Mouse (Mus musculus): ENCODE data around the gene Brsk1. TPM values are rescaled to one million over a fixed set of nuclear protein-coding genes. Genes with fewer than 3 reads are reported as not detected.

Gene Brsk1
- total and polyA plus RNA-seq, 3 experiments: 0.44 TPM; not detected in 2

DNA sequence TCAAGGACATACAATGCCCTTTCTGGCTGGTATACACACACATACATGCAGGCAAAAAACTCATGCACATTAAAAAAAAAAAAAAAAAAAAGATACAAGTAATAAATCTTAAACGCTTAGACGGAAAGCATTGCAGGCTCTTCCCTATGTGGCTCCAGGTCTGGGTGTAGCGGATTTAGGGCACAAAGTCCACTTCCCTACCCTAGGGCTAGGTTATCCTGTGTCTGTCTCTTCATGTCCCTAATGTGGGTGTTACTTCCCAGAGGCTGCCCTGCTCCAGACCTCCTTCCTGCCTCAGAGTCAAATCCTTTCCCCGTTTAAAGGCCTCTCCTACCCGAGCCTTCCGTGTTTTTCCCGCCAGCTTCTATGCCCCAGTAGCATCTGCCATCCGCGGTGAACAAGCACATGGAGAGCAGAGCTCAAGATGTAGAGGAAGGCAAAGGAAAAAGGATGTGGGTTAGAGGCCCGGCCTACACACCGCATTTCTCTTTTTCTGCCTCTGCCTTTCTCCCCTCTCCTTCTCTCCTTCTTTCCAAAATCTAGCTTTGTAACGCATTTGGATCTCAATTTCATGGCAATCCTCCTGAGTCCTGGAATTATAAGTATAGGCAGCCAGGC is 16.2 kb upstream of the Brsk1 start:
- TF ChIP-seq GATA1 (IDR thresholded peaks at IDR 0.05; ENCODE audit: borderline replicate concordance, low read length): no peak
- no peak for TF ChIP-seq GATA2 (IDR thresholded peaks at IDR 0.05; ENCODE audit: borderline replicate concordance, low read depth, low read length)
- TF ChIP-seq TAL1 (conservative IDR thresholded peaks at IDR 0.05; ENCODE audit: low read depth, low read length): no peak
- TF ChIP-seq CTCF (IDR thresholded peaks at IDR 0.05; ENCODE audit: low read depth, low read length): no peak
- TF ChIP-seq POLR2AphosphoS5 (IDR thresholded peaks at IDR 0.05; ENCODE audit: insufficient replicate concordance, low read depth, low read length): no peak
- DNase-seq (ENCODE audit: low spot score): no peak
- no peak for ATAC-seq (ENCODE audit: extremely low read depth, insufficient number of reproducible peaks, low FRiP score, poor library complexity, severe bottlenecking)
- Histone ChIP-seq H3K36me3 (replicated peaks) (peaks cover 90% of the 10 kb centered on the region), H3K9me3 (replicated peaks) (no peaks in the 10 kb centered on the region), H3K4me1 (ENCODE audit: insufficient read depth, low read depth, low read length) (peaks cover 53% of the 10 kb centered on the region), H3K27me3 (ENCODE audit: insufficient read depth, low read length) (no peaks in the 10 kb centered on the region), H3K4me3 (ENCODE audit: low read depth, low read length) (no peak overlapping the region)

DNA sequence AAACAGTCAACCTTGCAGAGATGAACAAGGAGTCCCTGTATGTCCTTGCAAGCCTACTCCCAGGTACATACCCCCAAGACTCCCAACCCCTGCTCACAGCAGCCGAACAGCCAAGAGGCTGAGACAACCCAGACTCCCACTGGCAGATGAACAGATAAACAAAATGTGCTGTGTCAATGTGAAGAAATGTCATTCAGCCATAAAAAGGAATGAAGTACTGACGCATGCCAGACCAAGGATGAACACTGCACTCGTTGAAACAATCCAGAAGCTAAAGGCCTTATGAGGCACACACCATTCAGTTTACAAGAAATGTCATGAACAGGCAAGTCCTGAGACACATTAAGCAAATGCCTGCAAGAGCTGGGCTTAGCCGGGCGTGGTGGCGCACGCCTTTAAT is 15.2 kb upstream of the Brsk1 start:
- H3K27me3 ChIP-seq (ENCODE audit: insufficient read depth, low read length): no peaks in the 10 kb centered on the region
- ATAC-seq (ENCODE audit: extremely low read depth, insufficient number of reproducible peaks, low FRiP score, poor library complexity, severe bottlenecking): no peak
- TF ChIP-seq CTCF (IDR thresholded peaks at IDR 0.05; ENCODE audit: low read depth, low read length) (no peak), TAL1 (conservative IDR thresholded peaks at IDR 0.05; ENCODE audit: low read depth, low read length) (no peak), POLR2AphosphoS5 (IDR thresholded peaks at IDR 0.05; ENCODE audit: insufficient replicate concordance, low read depth, low read length) (no peak), GATA1 (IDR thresholded peaks at IDR 0.05; ENCODE audit: borderline replicate concordance, low read length) (no peak), GATA2 (IDR thresholded peaks at IDR 0.05; ENCODE audit: borderline replicate concordance, low read depth, low read length) (no peak)
- peaks cover 46% of the 10 kb centered on the region for H3K4me1 ChIP-seq (ENCODE audit: insufficient read depth, low read depth, low read length)
- H3K36me3 ChIP-seq (replicated peaks): peaks cover 89% of the 10 kb centered on the region
- H3K9me3 ChIP-seq (replicated peaks): no peaks in the 10 kb centered on the region
- H3K4me3 ChIP-seq (ENCODE audit: low read depth, low read length): no peak overlapping the region
- no peak for DNase-seq (ENCODE audit: low spot score)

DNA sequence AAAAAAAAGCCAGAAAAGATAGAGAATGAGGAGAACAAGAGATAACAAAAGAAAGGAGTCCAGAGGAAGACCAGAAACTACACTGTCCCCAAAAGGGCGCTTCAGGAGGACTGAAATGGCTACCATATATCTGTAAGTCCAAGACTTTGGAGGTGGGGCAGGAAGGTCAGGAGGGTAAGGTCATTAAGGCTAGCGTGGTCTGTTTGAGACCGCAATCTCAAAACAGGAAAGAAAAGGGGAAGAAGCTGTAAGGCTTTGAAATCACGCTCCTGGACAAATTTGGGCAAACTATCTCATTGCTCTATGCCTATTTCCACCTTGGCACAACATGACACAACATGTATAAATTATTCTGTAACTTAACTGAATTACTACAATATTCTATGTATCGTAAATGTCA is 7.1 kb upstream of the Brsk1 start:
- Histone ChIP-seq H3K4me3 (ENCODE audit: low read depth, low read length) (no peak overlapping the region; the same call in 1 of the 2 replicates), H3K4me1 (ENCODE audit: insufficient read depth, low read depth, low read length) (peaks cover 31% of the 10 kb centered on the region), H3K9me3 (replicated peaks) (no peaks in the 10 kb centered on the region), H3K27me3 (ENCODE audit: insufficient read depth, low read length) (no peaks in the 10 kb centered on the region), H3K36me3 (replicated peaks) (peaks cover 40% of the 10 kb centered on the region)
- ATAC-seq (ENCODE audit: extremely low read depth, insufficient number of reproducible peaks, low FRiP score, poor library complexity, severe bottlenecking) (no peak), DNase-seq (ENCODE audit: low spot score) (no peak)
- TF ChIP-seq TAL1 (conservative IDR thresholded peaks at IDR 0.05; ENCODE audit: low read depth, low read length): no peak
- TF ChIP-seq GATA2 (IDR thresholded peaks at IDR 0.05; ENCODE audit: borderline replicate concordance, low read depth, low read length): no peak
- TF ChIP-seq GATA1 (IDR thresholded peaks at IDR 0.05; ENCODE audit: borderline replicate concordance, low read length): no peak
- TF ChIP-seq POLR2AphosphoS5 (IDR thresholded peaks at IDR 0.05; ENCODE audit: insufficient replicate concordance, low read depth, low read length): no peak
- TF ChIP-seq CTCF (IDR thresholded peaks at IDR 0.05; ENCODE audit: low read depth, low read length): no peak

DNA sequence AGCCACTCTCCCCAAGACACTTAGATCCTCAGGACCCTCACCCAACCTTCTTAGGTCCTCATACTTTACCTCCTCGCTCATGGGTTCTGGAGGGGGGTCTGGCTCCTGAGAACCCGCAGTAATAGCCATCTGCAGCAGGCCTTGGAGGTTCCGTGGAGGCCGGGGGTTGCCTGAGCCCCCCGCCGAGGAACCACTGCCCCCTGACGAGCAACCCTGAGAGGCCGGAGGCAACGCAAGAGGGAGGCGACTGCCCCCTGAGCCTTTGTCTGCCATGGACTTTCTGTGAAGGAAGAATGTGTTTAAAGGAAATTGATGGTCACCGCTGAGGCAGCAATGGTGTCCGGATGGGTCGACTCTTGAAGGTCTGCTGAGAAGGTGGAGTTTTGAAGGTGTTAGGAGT is 6.2 kb upstream of the Brsk1 start:
- Histone ChIP-seq H3K4me1 (ENCODE audit: insufficient read depth, low read depth, low read length) (peaks cover 31% of the 10 kb centered on the region), H3K36me3 (replicated peaks) (peaks cover 35% of the 10 kb centered on the region), H3K9me3 (replicated peaks) (no peaks in the 10 kb centered on the region), H3K4me3 (ENCODE audit: low read depth, low read length) (peak overlapping the region; percentile 86), H3K27me3 (ENCODE audit: insufficient read depth, low read length) (peaks cover under 1% of the 10 kb centered on the region; the same call in 1 of the 2 replicates)
- TF ChIP-seq POLR2AphosphoS5 (IDR thresholded peaks at IDR 0.05; ENCODE audit: insufficient replicate concordance, low read depth, low read length) (no peak), GATA2 (IDR thresholded peaks at IDR 0.05; ENCODE audit: borderline replicate concordance, low read depth, low read length) (no peak), CTCF (IDR thresholded peaks at IDR 0.05; ENCODE audit: low read depth, low read length) (no peak), TAL1 (conservative IDR thresholded peaks at IDR 0.05; ENCODE audit: low read depth, low read length) (no peak), GATA1 (IDR thresholded peaks at IDR 0.05; ENCODE audit: borderline replicate concordance, low read length) (no peak)
- ATAC-seq (ENCODE audit: extremely low read depth, insufficient number of reproducible peaks, low FRiP score, poor library complexity, severe bottlenecking): no peak
- peak; percentile 9 for DNase-seq (ENCODE audit: low spot score)

DNA sequence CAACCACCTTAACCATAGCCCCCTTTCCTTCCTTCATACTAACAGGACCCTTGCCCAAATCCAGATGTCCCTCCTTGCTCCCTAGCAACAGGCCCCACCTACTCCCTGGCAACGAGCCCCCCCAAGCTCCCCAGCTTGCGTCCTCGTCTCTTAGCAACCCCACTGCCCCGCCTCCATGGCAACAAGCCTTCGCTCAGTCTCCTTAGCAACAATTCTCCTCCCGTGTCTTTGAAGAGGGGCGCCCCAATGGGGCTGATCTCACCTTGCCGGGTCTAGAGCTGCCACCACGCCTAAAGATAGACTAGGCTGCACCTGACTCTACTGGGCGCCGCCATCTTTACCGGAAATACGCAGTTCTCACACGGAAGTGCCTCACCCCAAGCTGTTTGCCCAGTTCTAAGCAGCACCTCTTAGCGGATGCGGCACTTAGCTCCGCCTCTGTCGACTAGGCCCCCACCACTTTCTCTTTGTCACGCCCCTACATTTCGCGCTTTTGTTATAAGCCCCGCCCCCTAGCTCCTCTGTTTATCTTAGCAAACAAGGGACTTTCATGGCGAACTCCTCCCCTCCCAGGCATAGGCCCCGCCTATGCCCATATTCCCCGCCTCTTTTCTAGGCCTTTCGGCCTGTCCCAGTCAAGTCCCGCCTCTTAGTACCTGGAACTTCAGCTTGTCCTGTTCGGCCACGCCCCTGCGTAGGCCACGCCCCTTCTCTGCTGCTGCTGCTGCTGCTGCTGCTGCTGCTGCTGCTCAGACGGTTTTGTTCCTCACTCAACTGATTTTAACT is 5.6 kb upstream of the Brsk1 start, which contains the start of gene Hspbp1:
TSS of gene Hspbp1 (minus strand) at position 437 of the 786 bp plus-strand sequence.
- H3K36me3 ChIP-seq (replicated peaks): peaks cover 32% of the 10 kb centered on the region
- ATAC-seq (ENCODE audit: extremely low read depth, insufficient number of reproducible peaks, low FRiP score, poor library complexity, severe bottlenecking) (peak; percentile 93), DNase-seq (ENCODE audit: low spot score) (peak; percentile 84)
- H3K27me3 ChIP-seq (ENCODE audit: insufficient read depth, low read length): peaks cover 7% of the 10 kb centered on the region; the same call in 1 of the 2 replicates
- no peaks in the 10 kb centered on the region for H3K9me3 ChIP-seq (replicated peaks)
- peak within 1 kb of the TSS; percentile 86 for H3K4me3 ChIP-seq (ENCODE audit: low read depth, low read length)
- TF ChIP-seq POLR2AphosphoS5 (IDR thresholded peaks at IDR 0.05; ENCODE audit: insufficient replicate concordance, low read depth, low read length): no peak
- H3K4me1 ChIP-seq (ENCODE audit: insufficient read depth, low read depth, low read length): peaks cover 31% of the 10 kb centered on the region

DNA sequence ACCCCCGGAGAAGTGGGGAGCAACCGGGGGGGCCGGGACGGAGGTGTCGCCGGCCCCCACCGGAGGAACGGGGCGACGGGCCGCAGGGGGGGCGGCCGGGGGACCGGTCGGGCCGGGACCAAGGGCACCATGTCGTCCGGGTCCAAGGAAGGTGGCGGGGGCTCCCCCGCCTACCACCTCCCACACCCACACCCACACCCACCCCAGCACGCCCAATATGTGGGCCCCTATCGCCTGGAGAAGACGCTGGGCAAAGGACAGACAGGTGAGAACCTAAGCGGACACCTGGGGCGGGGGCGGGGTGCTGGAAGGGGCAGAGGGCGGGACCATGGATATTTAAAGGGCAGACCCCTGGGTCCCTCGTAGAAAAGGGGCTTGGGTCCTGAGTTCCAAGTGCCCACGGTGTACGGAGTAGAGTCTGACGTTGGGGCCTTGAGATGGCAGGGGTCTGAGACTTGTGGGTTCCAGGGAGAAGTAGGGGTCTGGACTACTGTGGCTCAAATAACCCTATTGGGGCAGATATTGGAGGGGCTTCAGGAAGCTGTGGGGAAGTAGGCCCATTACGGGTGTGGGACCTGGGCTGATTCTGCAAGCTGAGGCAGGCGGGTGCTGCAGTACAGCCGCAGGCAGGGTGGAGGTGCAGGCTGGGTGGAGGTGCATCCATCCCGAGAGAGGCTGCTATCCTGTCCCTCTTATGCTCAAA is 698 bp downstream of the Brsk1 start:
- Histone ChIP-seq H3K4me1 (ENCODE audit: insufficient read depth, low read depth, low read length) (peaks cover 1% of the 10 kb centered on the region; the same call in 1 of the 2 replicates), H3K9me3 (replicated peaks) (no peaks in the 10 kb centered on the region), H3K36me3 (replicated peaks) (no peaks in the 10 kb centered on the region), H3K27me3 (ENCODE audit: insufficient read depth, low read length) (peaks cover 31% of the 10 kb centered on the region), H3K4me3 (ENCODE audit: low read depth, low read length) (no peak overlapping the region)
- DNase-seq (ENCODE audit: low spot score): no peak
- ATAC-seq (ENCODE audit: extremely low read depth, insufficient number of reproducible peaks, low FRiP score, poor library complexity, severe bottlenecking): no peak
- TF ChIP-seq GATA2 (IDR thresholded peaks at IDR 0.05; ENCODE audit: borderline replicate concordance, low read depth, low read length) (no peak), TAL1 (conservative IDR thresholded peaks at IDR 0.05; ENCODE audit: low read depth, low read length) (no peak), POLR2AphosphoS5 (IDR thresholded peaks at IDR 0.05; ENCODE audit: insufficient replicate concordance, low read depth, low read length) (no peak), GATA1 (IDR thresholded peaks at IDR 0.05; ENCODE audit: borderline replicate concordance, low read length) (no peak), CTCF (IDR thresholded peaks at IDR 0.05; ENCODE audit: low read depth, low read length) (no peak)

Data from G1E (cell line).